Mouse (Mus musculus) CH12.LX (cell line): ENCODE measurements around the gene Dlx6.

ENCODE experiments used
- CTCF ChIP-seq, 2 experiments: IDR thresholded peaks in 1 of 2; conservative IDR thresholded peaks in 1 of 2; 2 replicates each; pipeline ENCODE4 v1.5.1; 2011 to 2012; ENCODE audit warnings: low read depth in 2 of 2, low read length in 2 of 2, improper control_type of control experiment in 1 of 2, inconsistent platforms in 1 of 2, mild to moderate bottlenecking in 1 of 2, moderate library complexity in 1 of 2
- E2F4 ChIP-seq: IDR thresholded peaks from 2 replicates; pipeline ENCODE4 v1.6.1; 2011; ENCODE audit warnings: low read depth, low read length, improper control_type of control experiment; ENCODE audit not compliant: insufficient replicate concordance
- HCFC1 ChIP-seq: IDR thresholded peaks from 2 replicates; pipeline ENCODE4 v1.6.1; 2012; ENCODE audit warnings: low read depth, mild to moderate bottlenecking, inconsistent platforms, low read length, improper control_type of control experiment
- MAFK ChIP-seq: IDR thresholded peaks from 2 replicates; pipeline ENCODE4 v1.6.1; 2011; ENCODE audit warnings: low read length, improper control_type of control experiment; ENCODE audit not compliant: insufficient replicate concordance
- MAX ChIP-seq: IDR thresholded peaks from 2 replicates; pipeline ENCODE4 v1.6.1; 2011; ENCODE audit warnings: low read length, improper control_type of control experiment
- MXI1 ChIP-seq: IDR thresholded peaks from 2 replicates; pipeline ENCODE4 v1.6.1; 2011; ENCODE audit warnings: mild to moderate bottlenecking, low read depth, low read length, improper control_type of control experiment
- MYC ChIP-seq: IDR thresholded peaks from 2 replicates; pipeline ENCODE4 v1.6.1; 2011; ENCODE audit warnings: low read depth, mild to moderate bottlenecking, improper control_type of control experiment, low read length
- POLR2A ChIP-seq: IDR thresholded peaks from 2 replicates; pipeline ENCODE4 v1.6.1; 2011; ENCODE audit warnings: low read depth, mild to moderate bottlenecking, improper control_type of control experiment, low read length
- SMC3 ChIP-seq: IDR thresholded peaks from 2 replicates; pipeline ENCODE4 v1.6.1; 2011; ENCODE audit warnings: low read depth, low read length, improper control_type of control experiment
- TCF12 ChIP-seq: IDR thresholded peaks from 2 replicates; pipeline ENCODE4 v1.6.1; 2014; ENCODE audit warnings: low read depth, mild to moderate bottlenecking, inconsistent platforms, low read length, improper control_type of control experiment
- UBTF ChIP-seq: IDR thresholded peaks from 2 replicates; pipeline ENCODE4 v1.6.1; 2012; ENCODE audit warnings: low read depth, mild to moderate bottlenecking, inconsistent platforms, low read length, improper control_type of control experiment, moderate library complexity
- USF1 ChIP-seq: IDR thresholded peaks from 2 replicates; pipeline ENCODE4 v1.6.1; 2014; ENCODE audit warnings: low read depth, mild to moderate bottlenecking, inconsistent platforms, low read length, improper control_type of control experiment
- ZKSCAN1 ChIP-seq: IDR thresholded peaks from 2 replicates; pipeline ENCODE4 v1.6.1; 2012; ENCODE audit warnings: low read depth, inconsistent platforms, low read length, improper control_type of control experiment, borderline replicate concordance

DNA sequence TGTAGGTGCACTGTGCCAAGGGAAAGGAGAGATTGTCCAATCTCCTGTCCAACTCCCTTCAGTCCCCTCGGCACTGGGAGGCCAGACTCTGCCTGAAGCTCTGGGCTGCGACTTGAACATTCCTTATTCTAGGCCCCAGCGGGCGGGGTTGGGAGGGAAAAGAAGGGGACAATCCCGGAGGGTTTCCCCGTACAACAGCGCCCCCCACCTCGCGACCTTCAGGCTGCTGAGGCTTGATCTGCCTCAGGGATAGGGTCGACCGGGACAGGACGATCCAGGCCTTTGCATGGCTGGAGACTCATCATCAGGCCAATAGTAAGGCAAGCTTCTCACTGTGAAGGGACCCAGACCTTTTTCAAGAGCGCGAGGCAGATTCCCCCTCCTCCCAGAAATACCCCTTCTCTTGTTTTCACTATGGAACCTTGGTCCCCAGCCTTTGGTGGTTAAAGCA lies 15.7 kb downstream of the Dlx6 start:
- TF ChIP-seq TCF12 (no peak), USF1 (no peak), E2F4 (no peak), CTCF (conservative IDR thresholded peaks at IDR 0.05 in 1 of 2, IDR thresholded peaks at IDR 0.05 in 1 of 2; ENCODE audit: low read depth in 2 of 2, low read length in 2 of 2) (no peak), MYC (no peak), SMC3 (no peak), MXI1 (no peak), HCFC1 (no peak), POLR2A (no peak), ZKSCAN1 (no peak), MAFK (no peak), MAX (no peak), UBTF (no peak)
